Comparison of ENCODE assay signal across 11 mouse cellular contexts in genomic region chr8:3568378-3568777, GRCm38 (mm10). TPM values are rescaled to one million over a fixed set of nuclear protein-coding genes. Genes with fewer than 3 reads are reported as not detected.
DNase-seq lines count a peak whose midpoint lies in the region; ATAC-seq lines count a peak whose summit lies in the region.
"Had no signal": no experiment of that assay in that cellular context is flagged by ENCODE, and none has a peak within 500 bp of the region (broad histone marks: within the 10 kb centered on the region; RNA-seq: fewer than 3 reads in every experiment).

No protein-coding gene starts in this region.

- ATAC-seq in heart, embryonic 16.5 days (replicated peaks; ENCODE audit: extremely low read depth, insufficient read depth, low FRiP score) = no peak
- ATAC-seq in embryonic facial prominence, embryonic 11.5 days (replicated peaks; ENCODE audit: insufficient number of reproducible peaks, low FRiP score, low TSS enrichment, low read depth) = no peak
- no peak for ATAC-seq in hindbrain, embryonic 14.5 days (ENCODE audit: low FRiP score)
- ATAC-seq in midbrain, embryonic 13.5 days = no peak

- no peak for DNase-seq in heart, adult 18-20 months
- no peak for DNase-seq in embryonic facial prominence, embryonic 11.5 days (ENCODE audit: low spot score)
- DNase-seq in hindbrain, embryonic 14.5 days (ENCODE audit: low spot score) = no peak
- DNase-seq in spleen, postnatal 36 days (ENCODE audit: low spot score in 2 of 2) = no peak
- no peak for DNase-seq in left cerebral cortex, adult 8-10 months (ENCODE audit: low spot score in 2 of 2)
- DNase-seq in right cerebral cortex, postnatal 10 days (ENCODE audit: low spot score in 2 of 2) = no peak

- 13% methylated on average over 7 of the region's 7 CpGs for WGBS in heart, embryonic 16.5 days
- 11% methylated on average over 7 of the region's 7 CpGs for WGBS in embryonic facial prominence, embryonic 11.5 days
- 6% methylated on average over 7 of the region's 7 CpGs for WGBS in hindbrain, embryonic 14.5 days
- 3% methylated on average over 7 of the region's 7 CpGs for WGBS in midbrain, embryonic 13.5 days

- H3K4me3 ChIP-seq in heart, embryonic 16.5 days (ENCODE audit: low read length) = peak overlapping the region; percentile 33
- H3K4me3 ChIP-seq in embryonic facial prominence, embryonic 11.5 days (ENCODE audit: low read depth, low read length) = peak overlapping the region; percentile 9
- H3K4me3 ChIP-seq in hindbrain, embryonic 14.5 days (replicated peaks; ENCODE audit: low read length) = no peak overlapping the region
- H3K4me3 ChIP-seq in midbrain, embryonic 13.5 days (replicated peaks) = peak overlapping the region; percentile 20

- no peaks in the 10 kb centered on the region for H3K36me3 ChIP-seq in heart, embryonic 16.5 days (ENCODE audit: control insufficient read depth, insufficient read depth)
- H3K36me3 ChIP-seq in embryonic facial prominence, embryonic 11.5 days (replicated peaks; ENCODE audit: control insufficient read depth, insufficient read depth, low read depth, low read length) = no peaks in the 10 kb centered on the region
- no peaks in the 10 kb centered on the region for H3K36me3 ChIP-seq in hindbrain, embryonic 14.5 days (replicated peaks; ENCODE audit: control insufficient read depth, insufficient read depth)
- no peaks in the 10 kb centered on the region for H3K36me3 ChIP-seq in midbrain, embryonic 13.5 days

- no peaks in the 10 kb centered on the region for H3K9me3 ChIP-seq in heart, embryonic 16.5 days (replicated peaks; ENCODE audit: control insufficient read depth, low read length)
- H3K9me3 ChIP-seq in embryonic facial prominence, embryonic 11.5 days (replicated peaks; ENCODE audit: control insufficient read depth, low read length) = no peaks in the 10 kb centered on the region
- no peaks in the 10 kb centered on the region for H3K9me3 ChIP-seq in hindbrain, embryonic 14.5 days (ENCODE audit: control insufficient read depth, low read length)
- H3K9me3 ChIP-seq in midbrain, embryonic 13.5 days = no peaks in the 10 kb centered on the region

- H3K9ac ChIP-seq in heart, embryonic 16.5 days (ENCODE audit: low read length) = peak overlapping the region; percentile 16
- H3K9ac ChIP-seq in embryonic facial prominence, embryonic 11.5 days (replicated peaks; ENCODE audit: low read length) = peak overlapping the region; percentile 41; the same call in 1 of the 2 replicates
- H3K9ac ChIP-seq in hindbrain, embryonic 14.5 days = no peak overlapping the region
- peak overlapping the region; percentile 37; the same call in 1 of the 2 replicates for H3K9ac ChIP-seq in midbrain, embryonic 13.5 days (replicated peaks)

- H3K27me3 ChIP-seq in heart, embryonic 16.5 days (ENCODE audit: control insufficient read depth, insufficient read depth, low read length) = no peaks in the 10 kb centered on the region
- H3K27me3 ChIP-seq in embryonic facial prominence, embryonic 11.5 days (ENCODE audit: control insufficient read depth, insufficient read depth, low read length) = no peaks in the 10 kb centered on the region
- no peaks in the 10 kb centered on the region for H3K27me3 ChIP-seq in hindbrain, embryonic 14.5 days (ENCODE audit: control insufficient read depth, insufficient read depth, low read length)
- H3K27me3 ChIP-seq in midbrain, embryonic 13.5 days = no peaks in the 10 kb centered on the region

- no peak overlapping the region for H3K27ac ChIP-seq in heart, embryonic 16.5 days (ENCODE audit: low read length)
- no peak overlapping the region for H3K27ac ChIP-seq in embryonic facial prominence, embryonic 11.5 days (replicated peaks; ENCODE audit: low read depth, low read length)
- no peak overlapping the region for H3K27ac ChIP-seq in hindbrain, embryonic 14.5 days
- no peak overlapping the region for H3K27ac ChIP-seq in midbrain, embryonic 13.5 days

- H3K4me2 ChIP-seq in heart, embryonic 16.5 days (ENCODE audit: low read depth, low read length) = peak overlapping the region; percentile 52
- H3K4me2 ChIP-seq in embryonic facial prominence, embryonic 11.5 days (ENCODE audit: low read depth, low read length) = peak overlapping the region; percentile 8
- H3K4me2 ChIP-seq in hindbrain, embryonic 14.5 days (replicated peaks) = peak overlapping the region; percentile 29; the same call in 1 of the 2 replicates
- peak overlapping the region; percentile 43 for H3K4me2 ChIP-seq in midbrain, embryonic 13.5 days (replicated peaks)

- H3K4me1 ChIP-seq in heart, embryonic 16.5 days (ENCODE audit: control insufficient read depth, insufficient read depth, low read length) = peaks cover 5% of the 10 kb centered on the region; the same call in 1 of the 2 replicates
- H3K4me1 ChIP-seq in embryonic facial prominence, embryonic 11.5 days (ENCODE audit: control insufficient read depth, insufficient read depth, low read length) = no peaks in the 10 kb centered on the region
- no peaks in the 10 kb centered on the region for H3K4me1 ChIP-seq in hindbrain, embryonic 14.5 days (replicated peaks; ENCODE audit: control insufficient read depth, insufficient read depth, low read length)
- H3K4me1 ChIP-seq in midbrain, embryonic 13.5 days (replicated peaks) = peaks cover 18% of the 10 kb centered on the region

RNA-seq across cellular contexts. Expression of gene C330021F23Rik, which starts 0.6 kb away (rescaled TPM):
- polyA plus RNA-seq in heart, embryonic 16.5 days (2015; fragmentation: Nextera tagmentation; extraction: Ambion mirVana) = 4.9 and 5.4 TPM in 2 replicates
- total RNA-seq in heart, adult 18-20 months (2021) = under 1 TPM; 0.22 to 0.49 TPM
- polyA plus RNA-seq in embryonic facial prominence, embryonic 11.5 days (2014; fragmentation: Nextera tagmentation; extraction: Ambion mirVana) = 2.5 and 5.4 TPM in 2 replicates
- polyA plus RNA-seq in hindbrain, embryonic 14.5 days (2014; fragmentation: Nextera tagmentation; extraction: Ambion mirVana) = 0.72 TPM in 1 of 2 replicates, not detected in the other
- 1.1 and 1.3 TPM in 2 replicates for polyA plus RNA-seq in midbrain, embryonic 13.5 days (2015; fragmentation: Nextera tagmentation; extraction: Ambion mirVana)
- total RNA-seq in left cerebral cortex, adult 8-10 months (2022) = not detected
- total RNA-seq: left cerebral cortex, postnatal 25 days; neutrophil, adult 5-6 weeks had no signal
- polyA plus RNA-seq: testis, adult 2 months had no signal

RNA-seq across cellular contexts. Expression of gene Camsap3, which starts 18.7 kb away (rescaled TPM):
- 2.1 and 2.3 TPM in 2 replicates for polyA plus RNA-seq in heart, embryonic 16.5 days (2015; fragmentation: Nextera tagmentation; extraction: Ambion mirVana)
- 1 to 10 TPM; 1.2 to 1.6 TPM for total RNA-seq in heart, adult 18-20 months (2021)
- polyA plus RNA-seq in embryonic facial prominence, embryonic 11.5 days (2014; fragmentation: Nextera tagmentation; extraction: Ambion mirVana) = 5.1 and 8.9 TPM in 2 replicates
- 48.2 and 49.7 TPM in 2 replicates for polyA plus RNA-seq in hindbrain, embryonic 14.5 days (2014; fragmentation: Nextera tagmentation; extraction: Ambion mirVana)
- 30.4 and 35.6 TPM in 2 replicates for polyA plus RNA-seq in midbrain, embryonic 13.5 days (2015; fragmentation: Nextera tagmentation; extraction: Ambion mirVana)
- 10 to 100 TPM; 29.0 to 34.2 (median 32.6) TPM for total RNA-seq in left cerebral cortex, adult 8-10 months (2022)
- total RNA-seq: neutrophil, adult 5-6 weeks had no signal

RNA-seq across cellular contexts. Expression of gene Xab2, which starts 52.7 kb away (rescaled TPM):
- 35.6 and 36.8 TPM in 2 replicates for polyA plus RNA-seq in heart, embryonic 16.5 days (2015; fragmentation: Nextera tagmentation; extraction: Ambion mirVana)
- 10 to 100 TPM; 14.0 to 20.3 TPM for total RNA-seq in heart, adult 18-20 months (2021)
- polyA plus RNA-seq in embryonic facial prominence, embryonic 11.5 days (2014; fragmentation: Nextera tagmentation; extraction: Ambion mirVana) = 61.4 and 61.6 TPM in 2 replicates
- 42.9 and 49.1 TPM in 2 replicates for polyA plus RNA-seq in hindbrain, embryonic 14.5 days (2014; fragmentation: Nextera tagmentation; extraction: Ambion mirVana)
- polyA plus RNA-seq in midbrain, embryonic 13.5 days (2015; fragmentation: Nextera tagmentation; extraction: Ambion mirVana) = 58.6 and 63.2 TPM in 2 replicates
- total RNA-seq in left cerebral cortex, adult 8-10 months (2022) = 10 to 100 TPM; 38.1 to 41.5 (median 40.5) TPM

RNA-seq across cellular contexts. Expression of gene Pet100, which starts 53.0 kb away (rescaled TPM):
- polyA plus RNA-seq in heart, embryonic 16.5 days (2015; fragmentation: Nextera tagmentation; extraction: Ambion mirVana) = 65.9 and 79.7 TPM in 2 replicates
- 10 to 100 TPM; 75.5 to 95.8 TPM for total RNA-seq in heart, adult 18-20 months (2021)
- 73.5 and 84.1 TPM in 2 replicates for polyA plus RNA-seq in embryonic facial prominence, embryonic 11.5 days (2014; fragmentation: Nextera tagmentation; extraction: Ambion mirVana)
- polyA plus RNA-seq in hindbrain, embryonic 14.5 days (2014; fragmentation: Nextera tagmentation; extraction: Ambion mirVana) = 75.4 and 92.8 TPM in 2 replicates
- 117 and 119 TPM in 2 replicates for polyA plus RNA-seq in midbrain, embryonic 13.5 days (2015; fragmentation: Nextera tagmentation; extraction: Ambion mirVana)
- total RNA-seq in left cerebral cortex, adult 8-10 months (2022) = 10 to 100 TPM; 55.9 to 90.3 (median 75.7) TPM

RNA-seq across cellular contexts. Expression of gene Pnpla6, which starts 53.2 kb away (rescaled TPM):
- 16.3 and 18.1 TPM in 2 replicates for polyA plus RNA-seq in heart, embryonic 16.5 days (2015; fragmentation: Nextera tagmentation; extraction: Ambion mirVana)
- total RNA-seq in heart, adult 18-20 months (2021) = 10 to 100 TPM in 1 of 2 experiments, 1 to 10 TPM in 1; 8.1 to 10.2 TPM
- polyA plus RNA-seq in embryonic facial prominence, embryonic 11.5 days (2014; fragmentation: Nextera tagmentation; extraction: Ambion mirVana) = 13.6 and 17.5 TPM in 2 replicates
- polyA plus RNA-seq in hindbrain, embryonic 14.5 days (2014; fragmentation: Nextera tagmentation; extraction: Ambion mirVana) = 32.7 and 36.5 TPM in 2 replicates
- polyA plus RNA-seq in midbrain, embryonic 13.5 days (2015; fragmentation: Nextera tagmentation; extraction: Ambion mirVana) = 33.0 and 34.1 TPM in 2 replicates
- 10 to 100 TPM; 62.6 to 70.7 (median 67.0) TPM for total RNA-seq in left cerebral cortex, adult 8-10 months (2022)
